Mouse (Mus musculus): ENCODE measurements at regions not wholly inside any gene's neighbourhood (a gene's known extent, or its start where the extent isn't known, plus 50 kb on each side); places are given as distances from the start of the nearest gene placed in this dataset.

DNA sequence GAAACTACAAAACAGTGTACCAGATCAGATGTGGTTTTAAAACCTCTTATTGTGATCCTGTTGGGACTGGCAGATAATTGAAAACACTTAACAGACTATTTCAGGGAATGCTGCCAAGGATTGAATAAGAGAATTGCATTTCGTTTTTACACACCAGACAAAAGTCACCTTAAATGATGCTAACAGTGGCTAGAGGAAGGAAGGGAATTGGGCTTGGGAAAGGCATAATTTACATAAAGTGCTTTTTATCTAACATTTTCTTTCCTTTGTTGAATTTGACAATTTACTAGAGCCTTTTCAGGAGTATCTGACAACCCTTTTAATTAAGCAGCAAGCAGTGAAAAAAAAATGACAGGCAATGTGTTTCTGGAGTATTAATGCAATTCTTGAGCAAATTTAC lies 250.9 kb downstream of the Hdgfl1 start:
- H3K4me2 ChIP-seq (ENCODE audit: low read depth, low read length): no peak overlapping the region
- no peaks in the 10 kb centered on the region for H3K4me1 ChIP-seq (ENCODE audit: control insufficient read depth, insufficient read depth)
- no peak overlapping the region for H3K27ac ChIP-seq (ENCODE audit: low read depth)
- no peak overlapping the region for H3K9ac ChIP-seq (replicated peaks; ENCODE audit: low read depth, low read length)
- H3K27me3 ChIP-seq (ENCODE audit: control insufficient read depth, insufficient read depth, low read length): no peaks in the 10 kb centered on the region
- ATAC-seq (ENCODE audit: insufficient read depth, low read depth) (no peak), DNase-seq (ENCODE audit: low spot score) (no peak)
- TF ChIP-seq EP300 (IDR thresholded peaks at IDR 0.05; ENCODE audit: low read depth): no peak
- no peak for TF ChIP-seq CTCF (IDR thresholded peaks at IDR 0.05; ENCODE audit: low read depth)
- WGBS: 19% methylated on average over 1 of the region's 1 CpGs
- no peaks in the 10 kb centered on the region for H3K9me3 ChIP-seq (replicated peaks; ENCODE audit: control insufficient read depth, low read length)
- no peak overlapping the region for H3K4me3 ChIP-seq (ENCODE audit: low read depth, low read length)
- no peaks in the 10 kb centered on the region for H3K36me3 ChIP-seq (replicated peaks; ENCODE audit: control insufficient read depth, insufficient read depth, low read length)

DNA sequence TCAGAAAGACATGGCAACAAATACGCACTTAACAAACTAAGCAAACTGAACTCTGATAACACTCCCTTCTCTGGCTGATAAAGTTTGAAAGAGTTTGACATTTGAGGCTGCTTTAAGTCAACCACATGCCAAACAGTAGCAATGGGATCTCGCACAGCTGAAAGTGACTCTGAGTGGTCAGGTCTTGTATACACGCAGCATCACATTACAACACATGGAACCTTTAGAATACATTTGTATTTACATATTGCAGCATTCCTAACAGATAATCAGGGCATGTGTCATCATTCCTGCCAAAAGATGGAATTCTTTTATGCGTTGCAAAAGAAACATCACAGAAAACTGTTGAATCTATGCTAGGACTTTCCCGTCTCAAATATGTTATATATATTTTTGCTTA lies 251.5 kb downstream of the Hdgfl1 start:
- Histone ChIP-seq H3K27ac (ENCODE audit: low read depth) (no peak overlapping the region), H3K36me3 (replicated peaks; ENCODE audit: control insufficient read depth, insufficient read depth, low read length) (no peaks in the 10 kb centered on the region), H3K4me1 (ENCODE audit: control insufficient read depth, insufficient read depth) (no peaks in the 10 kb centered on the region), H3K4me3 (ENCODE audit: low read depth, low read length) (no peak overlapping the region), H3K9ac (replicated peaks; ENCODE audit: low read depth, low read length) (no peak overlapping the region), H3K27me3 (ENCODE audit: control insufficient read depth, insufficient read depth, low read length) (no peaks in the 10 kb centered on the region), H3K4me2 (ENCODE audit: low read depth, low read length) (no peak overlapping the region), H3K9me3 (replicated peaks; ENCODE audit: control insufficient read depth, low read length) (no peaks in the 10 kb centered on the region)
- ATAC-seq (ENCODE audit: insufficient read depth, low read depth) (no peak), DNase-seq (ENCODE audit: low spot score) (no peak)
- WGBS: 67% methylated on average over 5 of the region's 5 CpGs
- TF ChIP-seq CTCF (IDR thresholded peaks at IDR 0.05; ENCODE audit: low read depth): no peak
- TF ChIP-seq EP300 (IDR thresholded peaks at IDR 0.05; ENCODE audit: low read depth): no peak

DNA sequence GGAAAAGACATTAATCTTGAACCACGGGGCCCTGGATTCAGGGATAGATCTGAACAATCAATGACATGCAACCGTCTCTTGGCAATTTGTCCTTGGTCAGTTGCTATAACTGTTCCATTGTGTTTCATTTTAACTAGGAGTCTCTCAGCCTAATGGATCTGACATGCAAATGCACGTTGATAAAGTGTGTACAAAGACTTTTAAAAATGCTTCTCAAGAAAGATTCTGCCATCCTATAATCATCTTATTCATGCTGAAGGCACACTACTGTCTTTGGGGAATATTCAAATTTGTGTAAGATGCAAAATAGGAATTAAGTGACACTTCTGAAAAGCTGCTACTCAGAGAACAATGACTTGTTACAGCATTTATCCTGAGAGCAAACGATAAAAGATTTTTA lies 252.3 kb downstream of the Hdgfl1 start:
- TF ChIP-seq CTCF (IDR thresholded peaks at IDR 0.05; ENCODE audit: low read depth) (no peak), EP300 (IDR thresholded peaks at IDR 0.05; ENCODE audit: low read depth) (no peak)

DNA sequence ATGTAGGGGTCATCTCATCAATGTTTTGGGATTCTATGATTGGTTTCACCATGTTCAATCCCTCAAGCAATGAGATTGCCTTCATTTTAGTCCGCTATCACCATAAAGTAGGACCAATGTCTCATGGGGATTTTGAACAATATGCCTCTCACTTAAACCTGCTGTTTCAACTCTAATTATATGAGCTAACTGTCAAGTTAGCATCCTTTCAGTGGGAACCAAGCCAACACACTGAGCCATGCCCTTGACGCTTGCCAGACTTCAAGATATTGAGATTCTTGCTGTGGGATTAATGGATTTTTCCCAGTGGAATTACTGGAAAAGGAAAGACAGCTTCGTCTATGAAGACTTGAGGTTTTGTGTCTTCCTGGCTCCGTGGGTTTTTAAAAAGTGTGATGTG lies 259.5 kb downstream of the Hdgfl1 start:
- ATAC-seq (ENCODE audit: insufficient read depth, low read depth) (no peak), DNase-seq (ENCODE audit: low spot score) (no peak)
- no peak overlapping the region for H3K4me2 ChIP-seq (ENCODE audit: low read depth, low read length)
- H3K9me3 ChIP-seq (replicated peaks; ENCODE audit: control insufficient read depth, low read length): no peaks in the 10 kb centered on the region
- H3K4me3 ChIP-seq (ENCODE audit: low read depth, low read length): no peak overlapping the region
- H3K36me3 ChIP-seq (replicated peaks; ENCODE audit: control insufficient read depth, insufficient read depth, low read length): no peaks in the 10 kb centered on the region
- WGBS: 54% methylated on average over 4 of the region's 4 CpGs
- H3K27me3 ChIP-seq (ENCODE audit: control insufficient read depth, insufficient read depth, low read length): no peaks in the 10 kb centered on the region
- no peak overlapping the region for H3K27ac ChIP-seq (ENCODE audit: low read depth)
- no peak for TF ChIP-seq EP300 (IDR thresholded peaks at IDR 0.05; ENCODE audit: low read depth)
- no peak for TF ChIP-seq CTCF (IDR thresholded peaks at IDR 0.05; ENCODE audit: low read depth)
- no peak overlapping the region for H3K9ac ChIP-seq (replicated peaks; ENCODE audit: low read depth, low read length)
- no peaks in the 10 kb centered on the region for H3K4me1 ChIP-seq (ENCODE audit: control insufficient read depth, insufficient read depth)

More for the DNA sequence above, 252.3 kb downstream of the Hdgfl1 start:
- DNase-seq (ENCODE audit: low spot score) (no peak), ATAC-seq (ENCODE audit: insufficient read depth, low read depth) (no peak)
- H3K4me2 ChIP-seq (ENCODE audit: low read depth, low read length): no peak overlapping the region
- H3K4me1 ChIP-seq (ENCODE audit: control insufficient read depth, insufficient read depth): no peaks in the 10 kb centered on the region
- no peak overlapping the region for H3K4me3 ChIP-seq (ENCODE audit: low read depth, low read length)
- H3K27ac ChIP-seq (ENCODE audit: low read depth): no peak overlapping the region
- H3K27me3 ChIP-seq (ENCODE audit: control insufficient read depth, insufficient read depth, low read length): no peaks in the 10 kb centered on the region
- no peak overlapping the region for H3K9ac ChIP-seq (replicated peaks; ENCODE audit: low read depth, low read length)
- WGBS: 69% methylated on average over 4 of the region's 4 CpGs
- H3K9me3 ChIP-seq (replicated peaks; ENCODE audit: control insufficient read depth, low read length): no peaks in the 10 kb centered on the region
- no peaks in the 10 kb centered on the region for H3K36me3 ChIP-seq (replicated peaks; ENCODE audit: control insufficient read depth, insufficient read depth, low read length)

DNA sequence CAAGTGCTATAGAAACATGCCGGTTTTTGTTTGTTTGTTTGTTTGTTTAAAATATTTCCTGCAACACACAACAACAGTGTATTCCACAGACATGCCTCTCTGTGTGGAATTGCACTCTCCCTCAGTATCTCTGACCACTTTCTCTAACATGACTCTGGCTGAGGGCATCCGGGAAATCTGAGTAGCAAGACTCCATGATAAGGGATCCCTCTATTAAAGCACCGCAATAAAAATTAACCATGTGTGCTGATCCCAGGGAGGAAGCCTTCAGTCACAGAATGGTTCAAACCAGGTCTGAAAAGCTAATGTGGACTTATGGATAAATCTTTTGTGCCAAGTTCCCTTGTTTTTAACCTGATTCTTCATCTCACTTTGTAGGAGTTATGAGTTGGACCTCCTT lies 260.1 kb downstream of the Hdgfl1 start:
- H3K4me1 ChIP-seq (ENCODE audit: control insufficient read depth, insufficient read depth): no peaks in the 10 kb centered on the region
- no peaks in the 10 kb centered on the region for H3K36me3 ChIP-seq (replicated peaks; ENCODE audit: control insufficient read depth, insufficient read depth, low read length)
- no peak for DNase-seq (ENCODE audit: low spot score)
- H3K9ac ChIP-seq (replicated peaks; ENCODE audit: low read depth, low read length): no peak overlapping the region
- no peak overlapping the region for H3K4me3 ChIP-seq (ENCODE audit: low read depth, low read length)
- no peaks in the 10 kb centered on the region for H3K27me3 ChIP-seq (ENCODE audit: control insufficient read depth, insufficient read depth, low read length)
- 68% methylated on average over 3 of the region's 3 CpGs for WGBS
- TF ChIP-seq CTCF (IDR thresholded peaks at IDR 0.05; ENCODE audit: low read depth) (no peak), EP300 (IDR thresholded peaks at IDR 0.05; ENCODE audit: low read depth) (no peak)
- ATAC-seq (ENCODE audit: insufficient read depth, low read depth): no peak
- no peaks in the 10 kb centered on the region for H3K9me3 ChIP-seq (replicated peaks; ENCODE audit: control insufficient read depth, low read length)
- no peak overlapping the region for H3K27ac ChIP-seq (ENCODE audit: low read depth)
- no peak overlapping the region for H3K4me2 ChIP-seq (ENCODE audit: low read depth, low read length)

DNA sequence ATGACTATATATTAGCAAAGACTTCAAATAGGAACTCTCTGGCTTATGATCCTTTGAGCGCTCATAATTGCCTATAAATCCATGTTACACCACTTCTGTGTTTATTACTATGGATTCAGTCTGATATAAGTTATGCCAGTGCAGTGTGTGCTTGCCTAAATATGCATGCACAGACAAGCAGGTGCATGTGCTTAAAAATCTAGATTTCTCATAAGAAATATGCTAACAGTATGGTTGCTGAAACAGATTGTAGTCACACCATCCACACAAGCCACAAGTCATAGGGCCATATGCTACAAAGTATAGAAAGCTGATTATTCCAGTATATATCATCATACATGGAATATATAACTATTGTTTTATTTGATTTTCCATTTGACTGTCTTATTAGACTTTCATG lies 266.2 kb downstream of the Hdgfl1 start:
- ATAC-seq (ENCODE audit: insufficient read depth, low read depth) (no peak), DNase-seq (ENCODE audit: low spot score) (no peak)
- no peak overlapping the region for H3K27ac ChIP-seq (ENCODE audit: low read depth)
- H3K9me3 ChIP-seq (replicated peaks; ENCODE audit: control insufficient read depth, low read length): no peaks in the 10 kb centered on the region
- no peak overlapping the region for H3K4me3 ChIP-seq (ENCODE audit: low read depth, low read length)
- WGBS: 92% methylated on average over 1 of the region's 1 CpGs
- H3K9ac ChIP-seq (replicated peaks; ENCODE audit: low read depth, low read length): no peak overlapping the region
- no peaks in the 10 kb centered on the region for H3K4me1 ChIP-seq (ENCODE audit: control insufficient read depth, insufficient read depth)
- no peaks in the 10 kb centered on the region for H3K36me3 ChIP-seq (replicated peaks; ENCODE audit: control insufficient read depth, insufficient read depth, low read length)
- TF ChIP-seq EP300 (IDR thresholded peaks at IDR 0.05; ENCODE audit: low read depth) (no peak), CTCF (IDR thresholded peaks at IDR 0.05; ENCODE audit: low read depth) (no peak)
- no peak overlapping the region for H3K4me2 ChIP-seq (ENCODE audit: low read depth, low read length)
- no peaks in the 10 kb centered on the region for H3K27me3 ChIP-seq (ENCODE audit: control insufficient read depth, insufficient read depth, low read length)

All from heart, postnatal 0 days (tissue).